Mouse (Mus musculus) heart, adult 2 months (tissue): Measurements from ENCODE around the gene Inip. TPM values are rescaled to one million over a fixed set of nuclear protein-coding genes. Genes with fewer than 3 reads are reported as not detected.

Source experiments
- DNase-seq, 2 experiments: peaks; one replicate each; pipeline ENCODE4 v3.0.0; 2021
- H3K27ac ChIP-seq: fragments of 200-600 bp; 2 replicates; pipeline ENCODE4 v1.8.1; 2022
- H3K27me3 ChIP-seq: fragments of 200-500 bp; 2 replicates; pipeline ENCODE4 v1.6.1; 2012; ENCODE audit warnings: mild to moderate bottlenecking, low read length, inconsistent platforms, mixed read lengths; ENCODE audit not compliant: control insufficient read depth, insufficient read depth
- H3K36me3 ChIP-seq: fragments of 200-500 bp; 2 replicates; pipeline ENCODE4 v1.6.1; 2012; ENCODE audit warnings: low read length, inconsistent platforms; ENCODE audit not compliant: control insufficient read depth, insufficient read depth
- H3K4me1 ChIP-seq: fragments of 200-500 bp; 2 replicates; pipeline ENCODE4 v1.6.1; 2011; ENCODE audit warnings: low read length; ENCODE audit not compliant: control insufficient read depth, insufficient read depth
- H3K4me3 ChIP-seq: fragments of 200-600 bp; 2 replicates; pipeline ENCODE4 v1.8.1; 2022
- H3K79me2 ChIP-seq: fragments of 200-500 bp; replicated peaks from 2 replicates; pipeline ENCODE4 v1.6.1; 2012; ENCODE audit warnings: mild to moderate bottlenecking, inconsistent platforms, low read length, moderate library complexity, mixed read lengths; ENCODE audit not compliant: control insufficient read depth, insufficient read depth
- H3K9ac ChIP-seq: fragments of 200-500 bp; 2 replicates; pipeline ENCODE4 v1.6.1; 2012; ENCODE audit warnings: low read depth, mild to moderate bottlenecking, control low read depth, inconsistent platforms, low read length, mixed read lengths
- CTCF ChIP-seq: fragments of 200-600 bp; IDR thresholded peaks from 2 replicates; pipeline ENCODE4 v1.8.1; 2022; ENCODE audit warnings: antibody characterized with exemption, mild to moderate bottlenecking, moderate library complexity
- EP300 ChIP-seq: fragments of 200-500 bp; IDR thresholded peaks from 2 replicates; pipeline ENCODE4 v1.6.1; 2011; ENCODE audit warnings: low read depth, low read length, control low read depth; ENCODE audit not compliant: insufficient read depth
- POLR2A ChIP-seq: fragments of 200-500 bp; IDR thresholded peaks from 2 replicates; pipeline ENCODE4 v1.6.1; 2011; ENCODE audit warnings: mild to moderate bottlenecking, low read depth, low read length, control low read depth; ENCODE audit not compliant: insufficient read depth
- WGBS: fragments of 180-500 bp; shearing (Covaris S2); methylation state at CpG from one replicate; pipeline ENCODE4 v1.1.7; 2018; 5-methylcytosine and 5-hydroxymethylcytosine counted together
- intact Hi-C: fragments of 180-260 bp; cut with DNase I; formaldehyde crosslinking; loops from one replicate; pipeline ENCODE4 v1.15.1; 2025
- long read RNA-seq: library from polyadenylated mRNA; stranded (forward); transcript quantifications from one replicate; pipeline ENCODE4 v2.0.0, GENCODE M21; 2021
- polyA plus RNA-seq: library from polyadenylated mRNA; depleted of rRNA; stranded (reverse); fragments of >200 nt; gene quantifications from 2 replicates; pipeline ENCODE4 v1.2.3, GENCODE M21; 2012; rRNA removed
- total RNA-seq, 2 experiments: library from RNA; stranded (reverse); gene quantifications; 2 replicates each; pipeline ENCODE4 v1.2.3; 2021

Inip gene
- total RNA-seq (1 to 10 TPM; 9.7 to 9.8 TPM), polyA plus RNA-seq (6.2 and 11.8 TPM in 2 replicates)
- long read RNA-seq, partial matches to known transcripts: 0 of 9 reads
- long read RNA-seq, other reads (novel, unspliced or antisense): 0 of 9 reads

DNA sequence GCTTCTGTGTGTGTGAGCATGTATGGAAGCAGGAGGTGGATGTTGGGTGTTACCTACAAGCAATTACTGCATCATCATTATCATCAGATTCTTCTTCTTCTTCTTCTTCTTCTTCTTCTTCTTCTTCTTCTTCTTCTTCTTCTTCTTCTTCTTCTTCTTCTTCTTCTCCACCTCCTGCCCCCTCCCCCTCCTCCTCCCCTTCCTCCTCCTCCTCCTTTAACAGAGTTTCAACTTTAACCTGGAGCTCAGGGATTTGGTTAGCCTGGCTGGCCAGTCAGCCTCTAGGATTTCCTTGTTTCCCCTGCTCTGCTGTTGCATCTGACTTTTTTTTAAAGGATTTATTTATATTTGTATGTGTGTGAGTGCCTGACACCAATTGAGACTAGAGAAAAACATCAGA is at the start of gene Inip:
Gene Inip, minus strand, starts transcription at position 101 of the 400 bp plus-strand sequence.
- DNase-seq: no peak
- Histone ChIP-seq H3K27ac (no peak within 1 kb of the TSS), H3K79me2 (peaks cover 4% of the 10 kb centered on the region; the same call in 1 of the 2 replicates), H3K9ac (no peak within 1 kb of the TSS), H3K4me3 (no peak within 1 kb of the TSS), H3K36me3 (no peaks in the 10 kb centered on the region), H3K27me3 (no peaks in the 10 kb centered on the region), H3K4me1 (peaks cover 4% of the 10 kb centered on the region)
- intact Hi-C loops: no loop called here
- TF ChIP-seq POLR2A (no peak), CTCF (no peak), EP300 (no peak)

DNA sequence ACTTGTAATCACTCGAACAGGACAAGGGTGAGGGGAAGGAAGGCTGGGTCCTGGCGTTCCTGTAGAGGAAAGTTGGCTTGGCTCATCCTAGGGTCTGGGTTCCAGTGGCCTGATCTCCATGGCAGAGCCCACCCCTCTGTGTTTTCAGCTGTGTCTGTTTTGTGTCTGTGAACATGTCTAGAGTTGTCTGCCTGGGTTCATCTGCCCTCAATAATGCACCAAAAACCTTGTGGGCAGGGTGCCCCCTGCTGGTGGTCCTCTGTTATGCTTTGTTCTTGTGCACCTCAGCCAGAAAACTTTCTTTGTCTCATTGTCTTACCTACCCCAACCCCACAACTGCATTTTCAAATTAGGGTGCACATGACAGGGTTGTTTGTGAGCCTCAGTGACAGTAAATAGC is 48.8 kb upstream of the Inip start:
- 67% methylated on average over 2 of the region's 2 CpGs for WGBS

DNA sequence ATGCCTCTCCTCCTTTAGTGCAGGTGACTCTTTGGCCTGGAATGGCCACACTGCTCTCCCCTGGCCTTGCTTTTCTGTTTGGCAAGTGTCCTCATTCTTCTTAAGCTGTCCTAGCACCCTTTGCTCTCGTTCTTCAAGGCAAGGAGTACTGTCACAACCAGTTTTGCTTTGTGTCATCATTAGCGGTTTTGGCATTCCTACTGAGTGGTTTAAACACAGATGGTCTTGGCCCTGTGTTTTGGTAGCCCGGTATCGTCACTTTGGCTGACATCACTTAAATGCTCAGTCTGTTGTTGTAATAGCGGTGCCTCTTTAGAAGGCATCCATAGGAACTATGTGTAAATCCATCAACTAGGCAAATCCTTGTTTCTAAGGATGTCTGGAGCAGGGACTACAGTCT is 46.1 kb upstream of the Inip start:
- intact Hi-C loops: loop anchor here (5.0 kb wide), 1 partner anchor 40 kb away; the partner anchor contains the start of gene Snx30
- no peak overlapping the region for H3K9ac ChIP-seq
- peaks cover 2% of the 10 kb centered on the region; the same call in 1 of the 2 replicates for H3K36me3 ChIP-seq
- 82% methylated on average over 5 of the region's 5 CpGs for WGBS
- no peaks in the 10 kb centered on the region for H3K27me3 ChIP-seq
- DNase-seq: no peak
- H3K79me2 ChIP-seq: no peaks in the 10 kb centered on the region
- H3K4me1 ChIP-seq: peaks cover 1% of the 10 kb centered on the region; the same call in 1 of the 2 replicates
- TF ChIP-seq EP300 (no peak), POLR2A (no peak), CTCF (no peak)
- no peak overlapping the region for H3K4me3 ChIP-seq
- no peak overlapping the region for H3K27ac ChIP-seq

More for the DNA sequence above, 48.8 kb upstream of the Inip start:
- TF ChIP-seq EP300 (peak; percentile 75; the same call in 1 of the 2 replicates), POLR2A (no peak), CTCF (peak; percentile 93)
- Histone ChIP-seq H3K4me1 (peaks cover 1% of the 10 kb centered on the region; the same call in 1 of the 2 replicates), H3K36me3 (peaks cover 2% of the 10 kb centered on the region; the same call in 1 of the 2 replicates), H3K4me3 (no peak overlapping the region), H3K27ac (no peak overlapping the region), H3K79me2 (no peaks in the 10 kb centered on the region; the same call in 1 of the 2 replicates), H3K9ac (no peak overlapping the region), H3K27me3 (no peaks in the 10 kb centered on the region)
- DNase-seq: peak; percentile 74 to 87
- intact Hi-C loops: loop anchor here (1.0 to 5.0 kb wide), 3 partner anchors 21 to 233 kb away; no protein-coding TSS in a partner anchor

DNA sequence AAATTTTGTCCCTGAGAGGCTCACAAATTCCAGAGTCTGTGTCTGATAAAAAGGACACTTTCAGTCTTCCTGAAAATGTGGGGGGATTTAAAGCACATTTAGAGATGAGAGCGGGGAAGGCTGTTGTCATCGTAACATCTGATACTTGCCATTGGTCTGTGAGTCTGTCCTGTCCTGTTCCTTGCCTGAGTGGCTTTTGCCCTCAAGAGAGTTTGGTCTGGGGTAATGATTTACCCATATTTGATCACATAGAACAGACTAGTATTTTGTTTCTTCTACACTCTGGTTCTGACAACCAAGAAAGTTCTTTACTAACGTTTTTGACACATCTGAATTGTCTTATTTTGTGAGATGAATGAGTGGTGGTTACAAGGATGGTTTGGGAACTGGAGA is 43.9 kb upstream of the Inip start:
- no peak overlapping the region for H3K4me3 ChIP-seq
- H3K27me3 ChIP-seq: no peaks in the 10 kb centered on the region
- peak overlapping the region; percentile 36; the same call in 1 of the 2 replicates for H3K27ac ChIP-seq
- H3K4me1 ChIP-seq: peaks cover 1% of the 10 kb centered on the region; the same call in 1 of the 2 replicates
- H3K9ac ChIP-seq: no peak overlapping the region
- no peak for DNase-seq
- intact Hi-C loops: loop anchor here (5.0 kb wide), 1 partner anchor 38 kb away; the partner anchor contains the start of gene Snx30
- no peaks in the 10 kb centered on the region for H3K79me2 ChIP-seq
- TF ChIP-seq POLR2A: no peak
- no peak for TF ChIP-seq EP300
- no peak for TF ChIP-seq CTCF
- WGBS: 92% methylated on average over 3 of the region's 3 CpGs
- peaks cover 2% of the 10 kb centered on the region; the same call in 1 of the 2 replicates for H3K36me3 ChIP-seq

DNA sequence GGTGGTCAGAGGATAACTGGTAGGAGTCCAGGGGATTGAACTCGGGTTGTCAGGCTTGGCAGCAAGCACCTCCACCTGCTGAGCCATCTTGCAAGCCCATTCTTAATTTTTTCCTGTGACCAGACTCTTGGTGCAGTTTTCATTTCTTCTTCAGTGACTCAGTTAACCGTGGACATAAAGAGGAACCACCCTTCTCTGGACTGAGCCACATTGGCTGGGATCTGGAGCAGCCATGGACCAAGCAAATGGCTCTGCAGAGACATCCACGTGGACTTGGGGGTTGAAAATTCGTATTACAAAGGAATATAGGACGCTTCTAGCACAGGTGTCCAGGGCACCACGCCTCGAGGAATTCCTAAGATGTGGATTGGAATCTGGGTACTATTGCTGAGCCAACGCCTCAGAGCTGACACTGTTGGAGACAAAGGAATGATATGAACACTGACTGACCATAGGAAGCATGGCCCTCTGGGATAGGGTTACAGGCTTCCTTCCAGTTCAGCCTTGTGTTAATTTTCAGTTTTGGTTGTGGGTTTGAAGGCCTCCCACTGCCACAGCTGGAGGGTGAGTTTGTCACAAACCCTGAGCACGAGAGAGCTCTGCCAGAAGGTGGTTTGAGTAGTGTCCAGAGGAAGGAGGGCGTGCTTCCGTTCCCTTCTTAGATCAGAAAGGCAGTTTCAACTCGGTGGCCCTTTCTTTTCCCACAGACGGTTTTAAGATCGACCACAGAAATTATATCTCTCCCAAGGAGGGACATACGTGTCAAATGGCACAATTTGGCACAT is 43.3 kb upstream of the Inip start:
- Histone ChIP-seq H3K4me1 (no peaks in the 10 kb centered on the region; the same call in 1 of the 2 replicates), H3K9ac (no peak overlapping the region), H3K27me3 (no peaks in the 10 kb centered on the region), H3K36me3 (peaks cover 2% of the 10 kb centered on the region; the same call in 1 of the 2 replicates), H3K79me2 (no peaks in the 10 kb centered on the region), H3K4me3 (no peak overlapping the region), H3K27ac (peak overlapping the region; percentile 36; the same call in 1 of the 2 replicates)
- intact Hi-C loops: loop anchor here (5.0 kb wide), 1 partner anchor 37 kb away; the partner anchor contains the start of gene Snx30
- DNase-seq: no peak
- TF ChIP-seq CTCF (no peak), EP300 (no peak), POLR2A (no peak)
- WGBS: 63% methylated on average over 15 of the region's 15 CpGs

DNA sequence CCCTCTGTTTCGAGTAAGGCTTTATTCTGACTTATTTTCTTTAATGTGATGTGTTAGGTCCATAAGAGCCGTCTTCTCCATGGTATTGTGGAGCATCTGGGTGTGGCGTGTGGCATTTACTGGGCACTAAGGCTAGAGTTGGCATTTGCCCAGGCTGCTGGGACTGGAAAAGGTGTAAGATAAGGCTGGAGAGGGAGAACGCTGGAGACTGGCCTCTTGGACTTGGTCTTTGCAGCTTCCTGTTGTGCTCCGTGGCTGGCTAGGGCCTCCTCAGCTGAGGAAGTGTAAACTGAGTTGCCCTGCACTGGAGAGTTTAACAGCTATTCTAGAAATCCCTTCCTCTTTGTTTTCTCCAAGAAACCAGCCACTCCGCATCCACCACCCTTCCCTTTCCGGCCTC is 36.3 kb upstream of the Inip start:
- Histone ChIP-seq H3K79me2 (no peaks in the 10 kb centered on the region), H3K4me3 (no peak overlapping the region), H3K9ac (no peak overlapping the region), H3K27ac (peak overlapping the region; percentile 48), H3K4me1 (peaks cover 12% of the 10 kb centered on the region), H3K27me3 (no peaks in the 10 kb centered on the region), H3K36me3 (no peaks in the 10 kb centered on the region)
- DNase-seq: peak; percentile 42 to 52
- TF ChIP-seq CTCF (no peak), EP300 (no peak), POLR2A (no peak)
- intact Hi-C loops: no loop called here
- 26% methylated on average over 7 of the region's 7 CpGs for WGBS
